Mouse (Mus musculus): ENCODE measurements around the gene Itgad. TPM values are rescaled to one million over a fixed set of nuclear protein-coding genes. Genes with fewer than 3 reads are reported as not detected.
A peak's percentile ranks its signal among the peaks of the same experiment; 100 is the strongest.

The Itgad gene
- polyA plus RNA-seq, 1 experiment: 0.39 TPM

DNA sequence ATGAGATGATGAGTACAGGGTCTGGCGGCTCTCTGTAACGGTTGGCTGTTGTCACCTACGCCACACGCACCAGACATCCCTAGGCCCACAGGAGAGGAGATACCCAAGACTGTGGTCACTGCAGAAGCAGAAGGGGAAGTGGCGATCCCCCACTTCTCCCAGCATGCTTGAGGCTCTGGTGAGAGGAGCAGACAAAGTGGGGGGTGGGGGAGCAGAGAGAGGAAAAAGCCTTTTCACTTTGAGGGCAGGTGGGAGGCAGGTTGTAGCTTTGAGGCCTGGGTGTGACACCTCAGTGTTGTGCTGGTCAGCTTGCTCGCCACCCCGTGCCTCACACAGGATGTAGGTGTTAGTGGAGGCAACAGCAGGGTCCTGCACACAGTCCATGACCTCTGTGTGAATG lies 25.9 kb downstream of the Itgad start:
- no peak for DNase-seq (ENCODE audit: low spot score)

- no peak for DNase-seq (ENCODE audit: low spot score)
Observed at GRCm38 (mm10) chr7:128180546-128180945, 26.4 kb downstream of the Itgad start.

GRCm38 (mm10) chr7:128181691-128182090 lies 27.5 kb downstream of the Itgad start:
- DNase-seq (ENCODE audit: low spot score): no peak

DNA sequence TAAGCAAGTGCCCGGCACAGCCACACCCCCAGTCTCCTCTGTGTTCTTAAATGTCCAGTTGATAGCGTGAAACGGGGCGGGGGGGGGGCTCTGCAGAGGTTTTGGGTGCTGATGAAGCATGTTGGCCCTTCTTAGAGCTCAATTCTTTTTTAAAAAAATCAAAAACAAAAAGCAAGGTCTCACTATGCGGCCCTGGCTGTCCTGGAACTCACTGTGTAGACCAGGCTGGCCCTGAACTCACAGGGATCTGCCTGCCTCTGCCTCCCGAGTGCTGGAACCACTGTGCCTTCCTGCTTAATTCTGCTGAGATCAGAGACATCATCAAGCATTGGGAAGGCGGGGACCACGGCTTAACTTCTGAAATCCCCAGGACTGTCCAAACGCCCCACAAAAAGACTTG lies 47.4 kb downstream of the Itgad start:
- DNase-seq (ENCODE audit: low spot score): no peak

GRCm38 (mm10) chr7:128203071-128203470 lies 48.9 kb downstream of the Itgad start:
- DNase-seq (ENCODE audit: low spot score): no peak

DNA sequence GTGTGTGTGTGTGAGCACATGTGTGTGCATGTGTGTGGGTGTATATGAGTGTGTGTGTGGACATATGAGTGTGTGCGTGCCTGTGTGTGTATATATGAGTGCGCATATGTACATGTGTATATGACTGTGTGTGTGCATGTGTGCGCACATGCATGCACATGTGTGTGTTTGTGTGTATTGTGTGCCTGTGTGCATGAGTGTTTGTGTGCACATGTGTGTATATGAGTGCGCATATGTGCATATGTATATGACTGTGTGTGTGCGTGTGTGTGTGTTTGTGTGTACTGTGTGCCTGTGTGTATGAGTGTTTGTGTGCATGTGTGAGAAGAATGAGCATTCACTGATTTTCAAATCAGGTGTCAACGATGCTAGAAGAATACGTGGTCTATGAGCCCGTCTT lies 50.0 kb downstream of the Itgad start:
- no peak for DNase-seq (ENCODE audit: low spot score)

- DNase-seq (ENCODE audit: low spot score): no peak
Observed at GRCm38 (mm10) chr7:128205695-128206094, 51.5 kb downstream of the Itgad start.

GRCm38 (mm10) chr7:128206152-128206551 lies 52.0 kb downstream of the Itgad start, which contains the start of gene Cox6a2:
Gene Cox6a2 (minus strand): TSS chr7:128206387.
- no peak for DNase-seq (ENCODE audit: low spot score)

GRCm38 (mm10) chr7:128208187-128208586 lies 54.0 kb downstream of the Itgad start:
- no peak for DNase-seq (ENCODE audit: low spot score)

DNA sequence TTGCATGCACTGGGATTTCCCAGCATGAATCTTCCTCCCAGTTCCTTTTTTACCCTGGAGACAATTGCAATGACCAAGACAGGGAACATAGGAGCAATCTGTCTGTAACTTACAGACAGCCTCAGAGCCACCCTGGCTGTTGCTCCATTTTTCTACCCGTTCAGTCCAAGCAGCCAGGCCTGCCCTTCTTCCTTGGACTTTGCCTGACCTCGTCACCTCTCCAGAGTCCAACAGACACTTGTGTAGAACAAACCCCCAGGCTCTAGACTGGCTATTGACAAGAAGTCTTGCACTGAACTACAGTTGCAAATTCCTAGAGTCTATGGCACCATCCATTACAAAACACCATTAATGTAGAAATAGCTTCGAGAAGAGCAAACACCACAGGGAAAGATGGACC lies 55.6 kb downstream of the Itgad start:
- no peak for DNase-seq (ENCODE audit: low spot score)

GRCm38 (mm10) chr7:128219952-128220351 lies 65.8 kb downstream of the Itgad start:
- DNase-seq (ENCODE audit: low spot score): no peak

GRCm38 (mm10) chr7:128220936-128221335 lies 66.8 kb downstream of the Itgad start:
- DNase-seq (ENCODE audit: low spot score): no peak

DNA sequence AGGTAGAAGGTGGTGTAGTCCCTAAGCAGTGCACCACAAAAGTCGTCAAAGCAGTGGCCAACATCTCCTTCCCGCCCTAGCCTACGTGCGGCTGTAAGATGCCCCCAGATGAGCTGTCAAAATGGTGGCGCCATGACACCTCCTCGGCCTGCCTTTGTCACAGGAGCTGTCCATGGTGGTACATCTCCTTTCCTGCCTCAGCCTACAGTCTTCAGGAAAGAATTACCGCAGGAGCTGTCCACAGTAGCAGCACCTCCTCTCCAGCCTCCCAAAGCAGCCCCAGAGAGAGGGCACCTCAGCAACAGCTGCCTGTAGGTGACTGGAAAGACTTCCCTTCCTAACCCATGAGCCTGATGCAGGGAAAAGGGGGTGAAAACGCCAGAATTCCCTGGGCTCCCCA lies 77.6 kb downstream of the Itgad start:
- no peak for DNase-seq (ENCODE audit: low spot score)

GRCm38 (mm10) chr7:128234796-128235195 lies 80.6 kb downstream of the Itgad start:
- no peak for DNase-seq (ENCODE audit: low spot score)

GRCm38 (mm10) chr7:128235481-128235880 lies 81.3 kb downstream of the Itgad start:
- no peak for DNase-seq (ENCODE audit: low spot score)

DNA sequence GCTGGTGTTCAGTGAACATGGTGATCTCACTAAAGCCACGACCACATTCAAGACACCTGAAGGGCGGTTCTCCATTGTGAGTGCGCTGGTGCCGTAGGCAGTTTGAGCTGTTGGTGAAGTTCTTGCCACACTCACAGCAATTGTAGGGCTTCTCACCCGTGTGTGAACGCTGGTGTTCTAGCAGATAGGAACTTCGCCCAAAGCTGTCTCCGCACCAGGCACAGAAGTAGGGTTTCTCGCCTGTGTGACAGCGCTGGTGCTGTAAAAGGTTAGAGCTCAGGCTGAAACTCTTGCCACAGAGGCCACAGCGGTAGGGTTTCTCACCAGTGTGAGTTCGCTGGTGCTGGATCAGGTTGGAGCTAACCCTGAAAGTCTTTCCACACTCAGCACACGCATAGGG lies 82.2 kb downstream of the Itgad start:
- no peak for DNase-seq (ENCODE audit: low spot score)

- peak; percentile 90 for DNase-seq (ENCODE audit: low spot score)
Observed at GRCm38 (mm10) chr7:128236856-128237592, 82.8 kb downstream of the Itgad start, which contains the start of gene Armc5. Gene Armc5 (plus strand): TSS chr7:128237342.

- DNase-seq (ENCODE audit: low spot score): no peak
Observed at GRCm38 (mm10) chr7:128237593-128237926, 83.4 kb downstream of the Itgad start.

- DNase-seq (ENCODE audit: low spot score): peak; percentile 97
Observed at GRCm38 (mm10) chr7:128237927-128238778, 84.0 kb downstream of the Itgad start, which contains the start of gene 9130023H24Rik. Gene 9130023H24Rik (minus strand): TSS chr7:128238031.

- no peak for DNase-seq (ENCODE audit: low spot score)
Observed at GRCm38 (mm10) chr7:128238991-128239390, 84.8 kb downstream of the Itgad start.

- DNase-seq (ENCODE audit: low spot score): no peak
Observed at GRCm38 (mm10) chr7:128240131-128240784, 86.1 kb downstream of the Itgad start.

- no peak for DNase-seq (ENCODE audit: low spot score)
Observed at GRCm38 (mm10) chr7:128242331-128242730, 88.2 kb downstream of the Itgad start.
